Mouse (Mus musculus) megakaryocyte, embryonic 14.5 days (primary cell): ENCODE results near the gene Bnc2. TPM values are rescaled to one million over a fixed set of nuclear protein-coding genes. Genes with fewer than 3 reads are reported as not detected.

Experiments used
- H3K27me3 ChIP-seq: replicated peaks from 2 replicates; pipeline ENCODE3; 2012; ENCODE audit warnings: inconsistent platforms
- H3K36me3 ChIP-seq: replicated peaks from 2 replicates; pipeline ENCODE3; 2012; ENCODE audit warnings: low read length, inconsistent platforms, mixed read lengths
- H3K4me1 ChIP-seq: 2 replicates; pipeline ENCODE4 v1.6.1; 2012; ENCODE audit warnings: inconsistent platforms
- H3K4me3 ChIP-seq: replicated peaks from 2 replicates; pipeline ENCODE3; 2012; ENCODE audit warnings: moderate library complexity, mild to moderate bottlenecking, inconsistent platforms
- H3K9me3 ChIP-seq: 2 replicates; pipeline ENCODE4 v1.6.1; 2012; ENCODE audit warnings: inconsistent platforms
- FLI1 ChIP-seq: IDR thresholded peaks from 2 replicates; pipeline ENCODE4 v1.6.1; 2012; ENCODE audit warnings: low read length, inconsistent platforms, mixed read lengths
- GATA1 ChIP-seq: IDR thresholded peaks from 3 replicates; pipeline ENCODE4 v1.6.1; 2012; ENCODE audit warnings: mixed read lengths, low read length, inconsistent platforms, borderline replicate concordance
- polyA plus RNA-seq: library from polyadenylated mRNA; stranded (reverse); fragments of >175 nt; gene quantifications from 2 replicates; pipeline ENCODE4 v1.2.3, GENCODE M21; 2012; ENCODE audit warnings: low replicate concordance; ENCODE audit not compliant: insufficient read depth

Bnc2 gene
- polyA plus RNA-seq, 1 experiment = not detected

DNA sequence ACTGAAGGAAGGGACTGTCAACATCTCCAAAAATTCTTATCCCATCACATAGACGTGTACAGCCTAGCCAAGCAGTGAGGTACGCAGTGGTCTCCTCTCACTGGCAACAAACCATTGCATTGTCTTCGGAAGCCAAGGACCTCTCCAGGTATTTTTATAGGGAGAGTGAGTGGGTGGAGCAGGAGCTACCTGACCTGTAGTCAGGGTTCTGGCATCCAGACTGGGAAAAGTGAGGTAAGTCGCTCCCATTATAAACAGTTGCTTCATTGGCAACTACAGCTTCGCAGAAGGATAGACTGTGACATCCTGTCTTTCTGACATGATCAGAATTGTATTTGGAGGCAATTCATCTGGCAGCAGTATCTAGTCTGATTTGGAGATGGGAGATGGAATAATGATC is 446.5 kb downstream of the Bnc2 start:
- H3K27me3 ChIP-seq = no peaks in the 10 kb centered on the region
- no peaks in the 10 kb centered on the region for H3K36me3 ChIP-seq
- no peak overlapping the region for H3K4me3 ChIP-seq
- peaks cover 3% of the 10 kb centered on the region; the same call in 1 of the 2 replicates for H3K9me3 ChIP-seq
- H3K4me1 ChIP-seq = no peaks in the 10 kb centered on the region
- TF ChIP-seq GATA1 (no peak), FLI1 (no peak)

Other genes with a start within 250 kb of the Bnc2 start
- gene Cntln, start 209.0 kb upstream of the Bnc2 start, polyA plus RNA-seq = 0.84 TPM in 1 of 2 replicates, not detected in the other